Mouse (Mus musculus) C2C12 (cell line): Measurements from ENCODE around the gene Olfr1039.

ENCODE experiments used
- CTCF ChIP-seq: IDR thresholded peaks from one replicate; pipeline ENCODE4 v1.5.1; 2011; ENCODE audit not compliant: control insufficient read depth, insufficient read depth, insufficient read length
- MYOG ChIP-seq: IDR thresholded peaks from one replicate; pipeline ENCODE4 v1.6.1; 2011; ENCODE audit not compliant: control insufficient read depth, insufficient read length; ENCODE audit errors: extremely low read depth
- USF1 ChIP-seq: IDR thresholded peaks from one replicate; pipeline ENCODE4 v1.6.1; 2011; ENCODE audit warnings: low read depth, mild to moderate bottlenecking, control low read depth, moderate library complexity

DNA sequence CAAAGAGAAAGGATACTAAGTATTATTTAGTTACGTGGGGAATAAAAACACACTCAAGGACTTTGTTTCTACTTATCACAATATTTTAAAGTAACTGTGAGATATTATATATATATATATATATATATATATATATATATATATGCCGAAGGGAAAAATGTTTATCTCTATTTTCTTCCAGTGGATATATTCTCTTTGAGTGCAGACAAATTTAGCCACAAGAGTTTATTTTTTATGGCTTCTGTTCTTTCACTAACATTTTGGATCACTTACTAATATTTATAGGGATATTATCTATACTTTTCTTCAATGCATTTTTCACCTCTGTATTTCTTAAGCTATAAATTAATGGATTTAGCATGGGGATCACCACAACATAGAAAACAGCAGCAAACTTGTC lies 26.0 kb upstream of the Olfr1039 start, which contains the start of gene Olfr1042:
- TF ChIP-seq USF1 (no peak), CTCF (no peak), MYOG (no peak)
